Mouse (Mus musculus): Measurements from ENCODE around the gene Dnajb12.

Gene Dnajb12

DNA sequence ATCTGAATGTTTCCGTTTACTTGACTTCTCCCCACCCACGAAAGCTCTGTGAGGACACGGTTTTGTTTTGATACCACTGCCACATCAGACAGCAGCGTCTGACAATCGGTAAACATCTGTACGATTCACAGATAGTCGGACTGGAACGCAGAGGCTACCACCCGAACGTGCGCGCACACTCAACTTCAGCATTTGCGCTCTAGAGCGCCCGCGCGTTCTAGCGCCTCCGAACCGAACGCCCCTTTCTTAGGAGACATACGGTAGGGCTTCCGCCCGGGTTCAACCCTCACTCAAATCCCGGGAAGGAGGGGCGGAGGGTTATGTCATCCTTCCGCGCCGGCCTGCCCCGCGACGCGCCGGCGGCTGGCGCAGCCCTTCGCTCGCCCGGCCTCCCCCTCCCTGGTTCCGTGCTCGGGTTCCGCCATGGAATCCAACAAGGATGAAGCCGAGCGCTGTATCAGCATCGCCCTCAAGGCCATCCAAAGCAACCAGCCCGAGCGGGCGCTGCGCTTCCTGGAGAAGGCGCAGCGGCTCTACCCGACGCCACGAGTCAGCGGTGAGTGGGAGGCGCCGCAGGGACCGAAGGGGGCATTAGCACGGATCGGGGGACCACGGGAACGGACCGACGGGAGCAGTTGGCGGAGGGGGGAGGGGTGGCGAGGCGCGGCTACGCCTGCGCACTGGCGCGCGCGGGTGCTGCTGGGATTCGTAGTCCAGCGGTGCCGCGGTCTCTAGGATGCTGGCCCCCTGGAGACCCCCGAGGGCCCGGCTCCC lies at the start of gene Dnajb12:
Dnajb12 (plus strand) TSS at position 302 of the 774 bp plus-strand sequence.
- DNase-seq (ENCODE audit: low spot score in 2 of 2) = peak; percentile 91 to 93

DNA sequence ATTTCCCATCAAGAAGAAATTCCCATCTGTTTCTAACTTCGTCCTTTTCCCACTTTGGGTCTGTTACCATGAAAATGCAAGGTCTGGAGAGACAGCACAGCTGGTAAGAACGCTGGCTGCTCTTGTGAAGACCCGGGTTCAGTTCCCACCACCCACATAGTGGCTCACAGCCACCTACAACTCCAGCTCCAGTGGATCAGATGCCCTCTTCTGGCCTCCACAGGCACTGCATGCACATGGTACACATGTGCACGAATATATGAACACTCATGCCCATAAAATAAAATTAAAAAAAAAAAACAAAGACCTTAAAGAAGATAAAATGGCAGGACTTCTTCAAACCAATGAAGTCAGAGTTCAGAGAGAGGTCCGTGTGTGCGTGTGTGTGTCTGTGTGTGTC lies 49.5 kb upstream of the Dnajb12 start:
- no peak for DNase-seq (ENCODE audit: low spot score in 2 of 2)

DNA sequence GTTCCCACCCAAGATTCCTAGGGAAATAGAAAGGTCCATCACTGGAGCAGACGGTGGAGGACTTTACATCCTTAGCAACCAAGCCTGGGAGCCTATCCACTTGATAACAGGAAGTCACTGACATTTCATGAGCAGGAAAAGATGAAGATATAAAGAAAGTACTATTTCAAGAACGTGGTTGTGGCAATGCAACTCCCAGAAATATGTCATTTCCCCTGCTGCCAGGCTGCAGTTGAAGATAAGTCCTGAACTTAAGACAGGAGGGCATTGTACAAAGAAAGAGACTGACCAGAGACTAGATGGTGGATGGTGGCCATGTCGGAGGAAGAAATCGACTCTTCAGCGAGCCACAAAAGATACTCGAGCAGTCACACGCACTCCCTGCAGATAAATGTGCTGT lies 47.4 kb upstream of the Dnajb12 start:
- no peak for DNase-seq (ENCODE audit: low spot score in 2 of 2)

DNA sequence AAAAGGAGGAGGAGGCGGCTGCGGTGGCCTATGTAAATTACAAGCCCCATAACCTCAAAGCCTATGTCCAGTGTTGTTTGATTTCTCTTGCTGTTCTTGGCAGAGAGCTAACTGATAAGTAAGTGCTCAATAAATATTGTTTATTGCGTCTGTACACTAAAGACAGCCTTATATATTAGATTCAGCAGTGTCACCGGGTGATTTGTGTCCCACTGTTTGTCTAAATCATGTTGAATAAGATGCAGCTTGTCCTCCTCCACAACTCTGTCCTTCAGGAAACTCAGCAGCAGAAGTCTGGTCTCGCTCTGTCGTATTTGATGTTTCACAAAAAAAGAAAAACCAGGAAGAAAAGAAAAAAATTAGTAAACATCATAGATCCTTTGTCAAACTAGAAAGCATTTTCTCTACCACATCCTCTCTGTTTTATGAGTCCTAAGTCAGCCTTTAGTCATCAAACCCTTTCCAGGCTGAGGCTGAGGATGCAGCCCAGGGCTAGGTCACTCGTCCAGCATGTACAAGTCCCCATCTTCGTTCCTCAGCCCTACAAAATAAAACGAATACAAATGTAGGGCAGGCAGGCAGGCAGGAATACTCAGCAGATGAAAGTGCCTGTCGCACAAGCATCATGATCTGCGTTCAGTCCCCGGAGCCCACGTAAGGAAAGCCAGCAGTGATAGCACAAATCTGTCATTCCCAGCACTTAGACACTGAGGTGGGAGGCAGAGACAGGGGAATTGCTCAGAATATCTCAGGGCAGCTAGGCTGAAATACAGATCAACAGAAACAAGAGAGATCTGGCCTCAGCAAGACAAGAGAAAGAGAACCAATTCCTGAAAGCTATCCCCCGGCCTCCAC lies 43.8 kb upstream of the Dnajb12 start:
- DNase-seq (ENCODE audit: low spot score in 2 of 2) = no peak

DNA sequence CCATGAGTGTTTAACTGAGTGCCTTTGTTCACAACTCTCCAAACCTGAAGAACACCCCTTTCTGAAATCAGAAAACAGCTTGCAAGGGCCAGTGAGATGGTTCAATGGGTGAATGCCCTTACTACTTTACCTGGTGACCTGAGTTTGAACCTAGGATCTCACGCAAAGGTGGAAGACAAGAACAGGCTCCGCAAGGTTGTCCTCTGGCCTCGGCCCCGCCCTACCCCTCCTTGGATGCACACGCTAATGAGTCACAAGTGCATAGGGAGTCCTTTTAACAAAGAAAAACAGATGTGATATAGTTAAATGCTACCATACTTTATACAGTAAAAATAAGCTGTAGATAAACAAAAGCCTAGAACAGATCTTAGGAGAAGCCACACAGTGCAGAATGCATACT lies 41.9 kb upstream of the Dnajb12 start:
- DNase-seq (ENCODE audit: low spot score in 2 of 2) = no peak

DNA sequence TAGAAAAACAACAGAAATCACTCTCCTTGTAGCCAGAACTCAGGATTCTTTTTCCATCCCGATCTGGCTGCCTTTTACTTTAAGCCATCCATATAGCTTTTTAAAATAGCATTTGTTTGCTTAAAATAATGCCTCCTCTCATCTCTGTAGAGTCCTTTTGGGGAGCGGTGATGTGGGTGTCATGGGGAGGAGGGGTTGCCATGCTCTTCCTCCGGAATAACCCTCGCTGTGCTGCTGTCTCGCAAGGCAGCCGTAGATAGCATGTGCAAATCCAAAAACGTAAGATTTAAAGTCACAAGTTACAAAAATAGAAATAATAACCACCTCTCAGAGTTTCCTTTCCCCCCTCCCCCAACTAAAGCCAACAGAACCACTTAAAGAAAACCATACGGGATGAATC lies 37.9 kb upstream of the Dnajb12 start:
- DNase-seq (ENCODE audit: low spot score in 2 of 2) = no peak

DNA sequence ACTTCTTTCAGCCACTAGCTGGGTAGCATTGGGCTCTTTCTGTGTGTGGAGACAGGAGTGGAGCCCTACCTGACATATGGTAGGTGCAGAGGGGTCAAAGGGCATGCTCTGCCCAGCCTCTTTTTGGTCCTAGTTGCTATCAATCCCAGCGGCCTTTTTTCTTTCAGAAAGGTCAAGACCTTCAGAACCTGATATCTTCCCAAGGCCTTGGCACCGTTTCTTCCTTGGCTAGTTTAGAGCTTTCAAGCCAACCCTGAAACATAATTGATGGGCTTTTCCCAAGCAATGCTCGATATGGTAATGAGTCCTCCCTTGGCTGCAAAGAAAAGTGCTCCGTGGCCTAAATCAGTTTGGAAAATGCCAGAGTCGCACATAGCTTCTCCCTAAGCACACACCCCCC lies 36.2 kb upstream of the Dnajb12 start:
- no peak for DNase-seq (ENCODE audit: low spot score in 2 of 2)

DNA sequence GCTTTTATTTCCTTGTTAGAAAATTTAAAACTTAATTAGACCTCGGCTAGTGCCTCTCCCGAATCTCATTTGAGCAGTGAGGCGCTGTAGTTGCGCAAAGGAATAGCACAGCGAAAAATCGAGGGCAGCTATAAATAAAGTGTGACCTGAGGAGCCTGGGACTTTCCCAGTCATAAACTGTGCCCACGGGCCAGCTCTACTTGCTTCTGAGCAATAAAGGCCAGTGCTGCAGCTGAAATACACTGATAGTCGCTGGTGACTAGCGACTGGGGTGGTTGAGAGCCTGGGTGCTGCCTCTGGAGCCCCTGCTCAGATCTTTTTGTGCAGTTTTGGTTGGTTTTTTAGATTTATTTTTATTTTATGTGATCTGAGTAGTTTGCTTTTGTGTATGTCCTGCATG lies 34.7 kb upstream of the Dnajb12 start:
- no peak for DNase-seq (ENCODE audit: low spot score in 2 of 2)

DNA sequence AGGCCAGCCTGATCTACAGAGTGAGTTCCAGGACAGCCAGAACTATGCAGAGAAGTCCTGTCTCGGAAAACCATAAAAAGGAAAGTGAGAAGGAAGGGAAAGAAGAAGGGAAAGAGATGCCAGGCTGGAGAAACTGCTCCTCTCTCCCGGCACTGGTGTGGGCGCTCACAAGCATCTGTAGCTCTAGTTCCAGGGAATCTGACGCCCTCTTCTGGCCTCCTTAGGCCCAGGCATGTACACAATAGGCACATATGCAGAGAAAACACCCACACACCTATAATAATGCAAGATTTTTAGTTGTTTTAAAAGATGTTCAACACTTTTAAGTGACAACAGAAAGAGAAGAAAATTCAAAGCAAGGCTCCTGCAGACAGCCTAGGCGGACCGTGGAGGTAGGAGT lies 32.9 kb upstream of the Dnajb12 start:
- DNase-seq (ENCODE audit: low spot score in 2 of 2) = no peak

DNA sequence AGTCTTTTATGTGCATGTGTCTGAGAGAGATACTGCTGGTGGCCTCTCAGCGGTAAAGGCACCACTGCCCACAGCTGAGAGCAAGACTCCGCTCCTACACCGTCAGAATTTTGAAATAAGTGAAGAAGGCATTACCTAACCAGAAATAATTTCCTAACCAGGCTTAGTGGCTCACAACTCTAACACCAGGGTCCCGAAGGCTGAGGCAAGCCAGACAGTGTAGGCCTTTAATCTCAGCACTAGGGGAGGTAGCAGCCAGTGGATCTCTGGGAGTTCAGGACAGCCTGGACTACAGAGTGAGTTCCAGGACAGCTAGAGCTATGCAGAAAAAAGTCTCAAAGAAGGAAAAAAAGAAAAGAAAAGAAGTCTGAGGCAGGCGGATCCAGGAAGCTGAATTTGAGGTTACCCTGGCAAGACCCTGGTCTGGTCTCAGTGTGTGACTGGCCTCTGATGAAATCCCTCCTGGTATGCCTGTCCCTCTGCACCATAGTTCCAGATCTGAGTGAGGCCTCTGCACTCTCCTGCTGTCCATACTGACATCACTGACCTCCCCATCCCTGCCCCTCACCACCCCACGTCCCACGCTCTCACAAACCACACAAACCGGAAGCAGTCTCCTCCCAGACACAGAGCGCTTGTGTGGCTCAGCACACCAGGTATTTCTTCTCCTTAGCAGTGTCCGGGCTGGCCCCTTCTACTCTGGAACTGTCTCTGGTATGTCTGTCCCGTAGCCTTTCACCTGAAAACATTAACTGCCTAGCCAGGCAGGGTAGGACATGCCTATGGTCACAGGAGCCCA lies 31.1 kb upstream of the Dnajb12 start:
- no peak for DNase-seq (ENCODE audit: low spot score in 2 of 2)

DNA sequence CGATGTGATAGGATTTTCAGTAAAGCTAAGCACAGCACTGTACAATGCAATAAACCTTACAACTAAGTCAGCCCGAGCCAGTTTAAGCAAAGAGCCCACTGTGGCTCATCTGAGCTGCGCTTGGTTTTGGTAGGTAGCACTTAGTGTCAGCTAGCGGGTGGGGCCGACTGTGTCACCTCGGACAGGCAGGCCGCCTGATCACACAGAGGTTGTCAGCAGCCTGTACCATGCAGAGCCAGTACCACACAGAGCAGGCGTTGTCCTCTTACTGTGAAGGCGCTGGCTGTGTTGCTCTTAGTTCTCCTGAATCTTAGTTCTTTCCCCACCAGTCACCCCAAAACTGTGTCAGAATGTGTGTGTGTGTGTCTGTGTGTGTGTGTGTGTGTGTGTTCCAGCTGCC lies 30.4 kb upstream of the Dnajb12 start:
- DNase-seq (ENCODE audit: low spot score in 2 of 2) = no peak

DNA sequence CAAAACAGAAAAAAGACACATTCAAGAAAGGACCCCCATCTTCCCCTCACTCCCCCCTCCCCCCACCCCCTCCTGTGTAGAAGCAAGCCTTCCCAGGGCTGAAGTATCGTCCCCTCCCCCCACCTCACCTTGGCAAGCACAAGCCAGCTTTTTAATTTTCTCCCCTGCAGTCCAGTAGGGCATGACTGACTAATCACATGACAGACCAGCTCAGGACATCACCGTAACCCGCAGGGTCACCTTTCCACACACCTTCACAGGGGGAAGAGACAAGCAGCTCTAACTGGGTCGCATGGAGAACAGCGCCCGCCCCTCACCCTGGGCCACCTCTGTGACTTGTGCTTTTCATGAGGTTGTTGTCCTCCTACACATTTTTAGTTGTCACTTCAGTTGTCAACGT lies 30.0 kb upstream of the Dnajb12 start:
- no peak for DNase-seq (ENCODE audit: low spot score in 2 of 2)

DNA sequence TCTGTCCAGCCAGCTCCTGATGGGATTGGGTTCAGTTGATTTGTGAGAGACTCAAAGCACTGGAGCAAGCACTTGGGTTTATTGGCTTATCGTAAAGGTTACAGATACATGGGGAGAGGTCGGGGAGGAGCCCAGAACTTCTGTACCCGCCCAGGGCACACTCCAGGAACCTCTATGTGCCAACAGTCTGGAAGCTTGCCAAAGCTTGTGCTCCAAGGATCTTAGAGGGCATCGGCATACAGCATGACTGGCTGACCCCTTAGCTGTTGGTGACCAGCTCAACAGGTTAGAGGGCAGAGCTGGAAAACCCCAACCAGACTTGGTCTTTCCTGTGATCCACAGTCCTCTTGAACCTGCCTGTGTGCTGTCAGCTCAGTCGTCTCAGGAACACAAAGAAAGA lies 22.2 kb upstream of the Dnajb12 start:
- no peak for DNase-seq (ENCODE audit: low spot score in 2 of 2)

DNA sequence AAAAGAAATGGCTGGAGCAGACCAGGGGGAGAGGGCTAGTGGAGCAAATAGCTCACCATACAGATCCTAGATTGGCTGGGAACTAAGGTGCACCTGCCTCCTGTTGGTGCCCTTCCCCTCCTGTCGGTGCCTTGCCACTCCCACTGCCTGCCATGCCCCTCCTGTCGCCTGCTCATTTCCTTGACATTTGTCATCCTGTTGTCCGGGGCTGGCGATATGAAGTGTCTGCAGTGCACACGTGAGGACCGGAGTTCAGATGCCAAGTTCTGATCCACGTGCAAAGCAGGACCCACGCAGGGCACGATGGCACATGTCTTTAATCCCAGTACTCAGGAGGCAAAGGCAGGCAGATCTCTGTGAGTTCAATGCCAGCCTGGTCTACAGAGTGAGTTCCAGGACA lies 18.7 kb upstream of the Dnajb12 start:
- no peak for DNase-seq (ENCODE audit: low spot score in 2 of 2)

DNA sequence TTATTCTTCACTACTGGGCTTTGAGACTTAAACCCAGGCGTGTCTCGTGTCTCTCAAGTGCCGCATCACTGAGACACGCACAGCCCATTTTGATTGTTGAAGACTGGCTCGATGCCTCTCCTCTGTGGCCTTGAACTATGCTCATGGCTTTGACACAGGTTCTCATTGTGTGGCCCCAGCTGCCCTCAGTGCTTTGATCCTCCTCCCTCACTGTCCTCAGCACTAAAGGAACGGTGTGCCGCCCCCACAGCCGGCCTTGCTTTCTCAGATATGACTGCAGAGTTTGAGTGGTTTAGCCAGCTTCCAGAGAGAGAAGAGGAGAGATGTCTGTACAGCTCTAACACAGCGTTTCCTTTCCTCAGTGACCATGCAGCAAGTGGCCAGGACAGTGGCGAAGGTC lies 18.2 kb upstream of the Dnajb12 start:
- DNase-seq (ENCODE audit: low spot score in 2 of 2) = no peak

DNA sequence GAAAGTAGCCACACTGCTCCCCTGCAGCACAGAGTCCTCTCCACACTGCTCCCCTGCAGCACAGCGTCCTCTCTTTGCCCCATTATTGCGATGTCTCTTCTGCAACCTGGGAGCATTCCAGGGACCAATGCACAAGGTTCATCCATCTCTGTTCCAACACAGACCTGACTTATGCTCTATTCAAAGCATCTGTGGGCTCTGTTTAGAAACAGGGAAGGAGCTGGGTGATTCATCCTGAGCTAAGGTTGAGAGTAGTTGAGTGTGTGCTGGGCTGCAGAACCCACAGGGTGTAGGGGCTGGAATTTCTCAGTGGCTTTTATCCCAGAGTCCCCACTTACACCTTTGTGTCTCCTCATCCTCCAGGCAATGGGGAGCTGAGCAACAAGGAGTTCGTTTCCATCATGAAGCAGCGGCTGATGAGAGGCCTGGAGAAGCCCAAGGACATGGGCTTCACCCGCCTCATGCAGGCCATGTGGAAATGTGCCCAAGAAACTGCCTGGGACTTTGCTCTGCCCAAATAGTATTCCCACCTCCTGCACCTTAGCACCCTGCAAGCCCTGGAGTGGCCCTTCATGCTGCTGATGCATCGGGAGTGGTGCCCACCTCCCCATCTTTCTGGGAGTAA lies 16.4 kb upstream of the Dnajb12 start:
- DNase-seq (ENCODE audit: low spot score in 2 of 2) = no peak

DNA sequence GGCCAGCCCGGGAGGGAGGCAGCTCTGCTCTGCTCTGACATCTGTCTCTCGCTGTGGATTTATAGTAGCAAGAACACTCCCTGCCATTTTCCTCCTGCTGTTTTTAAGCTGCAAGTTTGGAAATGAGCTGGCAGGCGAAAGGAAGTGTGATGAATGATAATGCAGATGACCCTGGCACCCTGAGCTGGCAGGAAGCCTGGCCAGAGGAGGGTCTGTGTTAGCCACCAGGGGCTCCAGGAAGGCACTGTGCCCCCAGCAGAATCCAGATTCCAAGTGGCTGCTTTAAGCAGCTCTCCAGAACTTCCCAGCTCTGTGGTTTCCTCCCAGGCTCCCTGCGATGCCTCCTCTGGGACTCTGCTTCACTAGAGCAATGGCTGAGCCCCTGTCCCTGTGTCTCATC lies 15.7 kb upstream of the Dnajb12 start:
- DNase-seq (ENCODE audit: low spot score in 2 of 2) = no peak

DNA sequence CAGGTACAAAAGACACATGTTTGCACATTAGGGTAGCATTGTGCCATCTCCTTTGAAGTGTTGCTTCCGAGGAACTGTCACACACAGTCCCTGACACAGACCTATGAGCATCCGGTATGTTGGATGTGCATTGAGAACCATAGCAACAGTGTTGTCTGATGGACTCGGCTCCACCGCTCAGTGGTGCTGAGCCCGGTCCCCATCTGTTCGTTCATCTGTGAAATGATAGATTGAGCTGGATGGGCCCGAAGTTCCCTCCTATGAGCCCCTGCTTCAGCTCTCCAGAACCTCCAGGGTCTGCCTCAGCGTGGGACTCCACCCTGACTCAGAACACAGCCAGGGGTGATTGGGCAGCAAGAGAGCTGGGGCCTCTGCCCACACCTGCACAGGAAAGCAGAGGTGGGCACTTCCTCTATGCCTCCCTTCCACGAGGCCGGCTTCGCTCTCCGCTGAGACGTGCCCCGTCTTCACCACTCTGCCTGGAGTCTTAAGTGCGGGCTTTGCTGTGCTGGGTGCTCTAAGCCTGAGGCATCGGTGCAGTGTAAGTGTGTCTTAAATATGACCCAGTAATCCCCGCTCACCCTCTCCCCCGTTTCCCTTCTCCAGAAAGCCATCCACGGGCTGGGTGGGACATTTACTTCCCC lies 15.0 kb upstream of the Dnajb12 start:
- DNase-seq (ENCODE audit: low spot score in 2 of 2) = no peak

DNA sequence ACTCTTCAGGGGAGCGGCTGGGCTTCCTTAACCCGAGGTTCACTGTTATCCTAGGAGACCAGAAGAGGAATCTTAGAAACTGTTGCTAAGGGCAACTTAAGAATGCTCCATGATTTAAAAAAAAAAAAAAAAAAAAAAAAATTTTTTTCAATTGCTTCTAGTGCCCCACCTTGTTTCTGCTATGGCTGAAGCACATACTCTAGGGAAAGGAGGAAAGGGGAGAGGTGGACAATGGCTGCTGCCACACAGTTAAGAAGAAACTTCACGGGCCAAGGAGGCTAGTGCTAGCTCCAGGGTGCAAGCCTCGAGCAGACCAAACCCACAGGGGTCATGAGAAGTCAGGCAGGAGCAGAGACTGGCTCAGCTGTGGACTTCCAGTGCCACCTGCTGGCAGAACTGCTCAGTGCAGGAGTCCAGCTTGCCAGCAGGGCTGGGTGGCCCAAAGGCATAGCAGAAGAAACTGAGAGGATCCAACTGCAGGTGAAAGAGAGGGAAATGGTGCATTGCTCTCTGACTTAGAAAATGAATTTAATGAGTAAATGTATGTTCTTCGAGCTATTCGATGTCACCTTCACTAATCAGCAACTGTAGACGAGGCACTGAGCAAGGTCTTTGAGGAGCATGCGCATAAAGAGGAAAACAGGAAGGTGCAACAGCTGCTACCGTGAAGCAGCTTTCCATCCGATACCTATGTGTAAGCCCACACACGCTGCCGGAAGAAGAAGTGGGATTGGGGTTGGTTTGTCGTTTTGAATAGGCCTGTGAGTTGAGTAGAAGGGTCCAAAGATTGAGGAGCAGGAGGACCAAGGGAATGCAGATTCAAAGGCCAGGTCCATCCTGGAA lies 14.3 kb upstream of the Dnajb12 start:
- DNase-seq (ENCODE audit: low spot score in 2 of 2) = peak; percentile 77 to 86

DNA sequence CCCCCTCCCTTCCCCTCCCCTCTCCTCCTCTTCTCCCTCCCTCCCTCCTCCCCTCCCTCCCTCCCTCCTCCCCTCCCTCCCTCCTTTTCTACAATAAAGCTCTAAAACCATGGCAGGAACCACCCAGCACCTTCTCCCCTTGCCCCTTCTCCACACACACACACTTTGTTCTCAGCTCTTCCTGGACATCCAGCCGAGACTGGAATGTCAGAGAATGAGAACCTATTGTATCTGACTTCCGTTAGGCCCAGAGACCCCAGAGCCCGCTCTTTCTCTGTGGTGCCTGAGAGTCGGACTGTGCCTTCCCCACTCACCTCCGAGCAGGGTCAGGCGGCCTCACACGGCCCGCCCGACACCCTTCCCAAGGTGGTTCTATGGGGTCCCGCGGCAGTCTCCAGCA lies 11.1 kb upstream of the Dnajb12 start:
- DNase-seq (ENCODE audit: low spot score in 2 of 2) = no peak

DNA sequence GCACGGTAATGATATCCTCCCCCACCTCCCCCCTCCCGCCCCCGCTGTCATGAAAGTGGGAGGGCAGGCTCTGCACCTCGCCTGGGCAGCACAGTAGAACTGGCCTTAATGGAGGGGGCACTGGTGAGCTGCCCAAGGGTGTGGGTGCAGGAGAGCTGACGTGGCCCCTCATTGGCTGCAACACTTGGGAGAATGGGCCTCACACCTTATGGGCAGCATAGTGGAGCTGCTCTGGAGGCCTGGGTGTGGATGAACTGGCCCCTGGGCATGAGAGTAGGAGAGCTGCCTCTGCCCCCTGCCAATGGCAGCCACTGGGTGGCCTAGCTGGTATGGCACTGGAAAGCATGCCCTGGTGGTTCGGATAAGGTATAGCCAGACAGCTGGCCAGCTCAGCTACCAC lies 9.3 kb upstream of the Dnajb12 start:
- DNase-seq (ENCODE audit: low spot score in 2 of 2) = no peak

Data from frontal cortex, postnatal 14 days (tissue).